Mouse (Mus musculus) bone marrow macrophage, adult 2 months (primary cell): Measurements from ENCODE around the gene Sept6. TPM values are rescaled to one million over a fixed set of nuclear protein-coding genes. Genes with fewer than 3 reads are reported as not detected.

ENCODE experiments used
- H3K27ac ChIP-seq: 2 replicates; pipeline ENCODE4 v1.5.1; 2012; ENCODE audit warnings: low read depth, low read length; ENCODE audit not compliant: insufficient read depth
- H3K4me1 ChIP-seq: 2 replicates; pipeline ENCODE4 v1.6.1; 2012; ENCODE audit warnings: low read length; ENCODE audit not compliant: control insufficient read depth, insufficient read depth
- H3K4me3 ChIP-seq: 2 replicates; pipeline ENCODE4 v1.5.1; 2012; ENCODE audit warnings: mild to moderate bottlenecking, low read length, moderate library complexity; ENCODE audit not compliant: insufficient read depth
- CTCF ChIP-seq: IDR thresholded peaks from 2 replicates; pipeline ENCODE4 v1.5.1; 2012; ENCODE audit warnings: low read depth, mild to moderate bottlenecking, low read length, moderate library complexity
- POLR2A ChIP-seq: IDR thresholded peaks from 2 replicates; pipeline ENCODE4 v1.6.1; 2012; ENCODE audit warnings: mild to moderate bottlenecking, low read depth, low read length, borderline replicate concordance
- polyA plus RNA-seq: library from polyadenylated mRNA; stranded (reverse); fragments of >200 nt; gene quantifications from 2 replicates; pipeline ENCODE4 v1.2.4, GENCODE M21; 2012; ENCODE audit not compliant: missing spikeins, insufficient read depth, insufficient read length

Sept6 gene
- polyA plus RNA-seq, 1 experiment: 10.5 TPM

DNA sequence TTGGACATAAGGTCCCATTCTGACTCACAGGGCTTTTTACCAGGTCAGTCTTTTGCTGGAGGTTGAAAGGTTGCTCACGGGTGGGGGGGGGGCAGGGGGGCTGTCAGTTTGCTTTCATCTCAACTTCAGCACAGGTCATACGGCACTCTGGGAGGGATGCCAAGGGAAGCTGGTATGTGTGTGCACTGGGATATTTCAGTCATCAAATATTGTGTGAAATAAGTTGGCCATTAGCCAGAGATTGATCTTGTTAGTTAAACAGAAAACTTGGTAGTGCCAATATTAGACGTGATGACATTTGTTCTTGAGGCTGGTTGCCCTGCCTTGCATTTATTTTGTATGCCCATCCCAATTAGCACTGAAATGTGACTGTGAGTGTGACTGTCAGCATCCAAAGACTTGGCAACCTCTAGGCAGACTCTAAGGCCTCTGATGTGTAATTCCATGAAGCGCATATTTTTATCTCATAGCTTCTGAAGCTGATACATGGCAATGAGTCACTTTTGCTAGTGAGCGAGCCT lies 18.6 kb downstream of the Sept6 start:
- H3K4me1 ChIP-seq: no peaks in the 10 kb centered on the region
- TF ChIP-seq POLR2A: no peak
- TF ChIP-seq CTCF: no peak
- no peak overlapping the region for H3K4me3 ChIP-seq
- no peak overlapping the region for H3K27ac ChIP-seq

DNA sequence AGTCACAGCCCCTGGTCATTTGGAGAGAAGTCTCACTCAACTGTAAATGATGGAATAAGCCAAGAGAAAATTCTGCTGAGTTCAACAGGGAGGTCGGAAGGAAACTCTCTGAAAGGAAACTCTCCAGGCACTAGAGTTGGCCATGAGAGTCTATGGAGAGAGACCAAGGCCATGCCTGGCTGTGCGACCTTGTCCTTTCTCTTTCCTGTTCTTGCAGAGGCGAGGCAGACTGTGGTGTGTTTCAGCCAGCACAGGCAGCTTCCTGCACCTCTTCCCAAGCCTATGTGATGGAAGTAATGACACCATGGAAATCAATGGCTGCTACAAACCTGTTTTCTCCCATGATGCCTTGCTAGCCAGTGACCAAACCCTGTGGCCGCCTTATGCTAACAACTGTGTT lies 20.4 kb downstream of the Sept6 start:
- Histone ChIP-seq H3K27ac (no peak overlapping the region), H3K4me3 (no peak overlapping the region), H3K4me1 (no peaks in the 10 kb centered on the region)
- TF ChIP-seq CTCF (no peak), POLR2A (no peak)

DNA sequence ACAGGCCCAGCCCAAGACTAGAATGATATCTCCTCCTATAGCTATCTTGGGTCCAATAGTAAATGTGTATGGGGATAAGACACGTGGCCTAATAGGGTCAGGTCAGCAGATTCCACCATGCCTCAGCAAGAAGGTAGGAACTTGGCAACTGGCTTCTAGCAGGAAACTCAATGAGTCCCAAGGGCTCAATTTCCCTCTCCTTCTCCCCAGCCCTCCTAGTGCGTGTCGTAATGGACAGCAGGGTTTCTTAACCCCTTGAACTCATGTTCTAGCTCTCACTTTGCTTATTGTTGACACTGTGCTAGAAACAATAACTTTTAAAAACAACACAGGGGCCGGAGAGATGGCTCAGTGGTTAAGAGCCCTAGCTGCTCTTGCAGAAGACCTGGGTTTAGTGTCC lies 22.1 kb downstream of the Sept6 start:
- TF ChIP-seq POLR2A (no peak), CTCF (no peak)
- Histone ChIP-seq H3K27ac (no peak overlapping the region), H3K4me1 (no peaks in the 10 kb centered on the region), H3K4me3 (no peak overlapping the region)

- TF ChIP-seq POLR2A: no peak
- no peak for TF ChIP-seq CTCF
- Histone ChIP-seq H3K4me3 (no peak overlapping the region), H3K27ac (no peak overlapping the region), H3K4me1 (peaks cover 3% of the 10 kb centered on the region; the same call in 1 of the 2 replicates)
Observed at GRCm38 (mm10) chrX:36956674-36957073, 34.9 kb downstream of the Sept6 start.

DNA sequence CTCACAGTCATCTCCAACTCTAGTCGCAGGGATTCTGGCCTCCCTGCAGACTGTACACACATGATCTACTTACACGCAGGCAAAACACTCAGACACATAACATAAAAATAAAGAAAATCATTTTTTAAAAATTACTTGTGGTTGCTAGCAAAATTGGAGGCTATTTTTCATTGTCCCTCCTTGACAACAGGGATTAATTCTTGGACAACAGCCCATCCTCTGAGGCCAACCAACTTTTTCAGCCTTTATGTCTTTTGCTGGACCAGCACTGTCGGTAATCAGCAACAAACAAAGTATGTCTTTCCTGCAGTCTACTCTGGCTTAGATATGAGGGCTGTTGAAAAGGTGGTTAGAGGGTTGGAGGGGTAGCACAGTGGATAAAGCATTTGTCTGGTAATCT lies 50.5 kb downstream of the Sept6 start:
- Histone ChIP-seq H3K4me3 (no peak overlapping the region), H3K27ac (no peak overlapping the region), H3K4me1 (peaks cover 10% of the 10 kb centered on the region)
- TF ChIP-seq POLR2A: no peak
- no peak for TF ChIP-seq CTCF

- TF ChIP-seq POLR2A (no peak), CTCF (no peak)
- Histone ChIP-seq H3K27ac (no peak overlapping the region), H3K4me3 (no peak overlapping the region), H3K4me1 (peaks cover 10% of the 10 kb centered on the region)
Observed at GRCm38 (mm10) chrX:36939806-36940413, 51.7 kb downstream of the Sept6 start.

GRCm38 (mm10) chrX:36935326-36935966 lies 56.1 kb downstream of the Sept6 start:
- H3K4me1 ChIP-seq: peaks cover 8% of the 10 kb centered on the region
- no peak overlapping the region for H3K27ac ChIP-seq
- no peak for TF ChIP-seq POLR2A
- no peak for TF ChIP-seq CTCF
- H3K4me3 ChIP-seq: no peak overlapping the region

DNA sequence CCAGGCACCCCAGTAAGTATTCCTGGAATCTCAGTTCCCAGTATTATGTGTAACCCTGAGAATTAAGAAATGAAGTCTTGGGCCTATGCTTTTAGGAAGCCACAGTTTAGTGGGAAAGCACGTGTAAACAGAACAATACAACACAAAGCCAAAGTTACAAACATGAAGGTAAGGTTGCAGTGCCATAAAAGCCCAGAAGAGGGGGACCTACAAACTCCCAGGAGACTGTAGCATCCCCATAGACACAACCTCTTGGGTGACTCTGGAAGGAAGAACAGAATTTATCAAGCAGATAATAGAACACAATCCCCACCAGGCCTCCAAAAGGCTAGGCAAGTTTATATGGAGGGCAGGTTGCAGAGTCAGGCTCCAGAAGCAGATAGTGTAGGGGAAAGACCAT lies 61.0 kb downstream of the Sept6 start:
- Histone ChIP-seq H3K27ac (no peak overlapping the region), H3K4me3 (no peak overlapping the region), H3K4me1 (peaks cover 11% of the 10 kb centered on the region)
- no peak for TF ChIP-seq POLR2A
- TF ChIP-seq CTCF: no peak

GRCm38 (mm10) chrX:36929694-36930093 lies 61.9 kb downstream of the Sept6 start:
- no peak overlapping the region for H3K27ac ChIP-seq
- no peak overlapping the region for H3K4me3 ChIP-seq
- H3K4me1 ChIP-seq: peaks cover 11% of the 10 kb centered on the region
- TF ChIP-seq POLR2A (no peak), CTCF (no peak)

DNA sequence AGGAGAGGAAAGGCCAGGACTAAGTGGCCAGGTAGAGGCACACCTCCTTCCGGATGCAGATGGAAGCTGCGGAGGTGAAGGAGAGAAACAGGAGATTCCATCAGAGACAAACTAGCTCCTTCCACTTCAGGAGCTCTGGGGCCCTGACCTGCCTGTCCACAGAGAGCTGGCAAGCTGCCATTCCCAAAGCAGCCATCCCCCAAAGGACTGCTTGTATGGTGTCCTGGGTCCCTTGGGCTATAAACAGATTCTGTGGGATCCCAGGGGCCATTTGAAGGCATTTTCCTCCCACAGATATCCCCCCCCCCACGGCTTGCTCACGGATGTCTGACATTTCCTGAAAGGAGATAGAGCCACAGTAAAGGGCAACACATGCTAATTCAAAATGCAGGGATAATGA lies 62.8 kb downstream of the Sept6 start:
- Histone ChIP-seq H3K4me3 (no peak overlapping the region), H3K4me1 (peaks cover 11% of the 10 kb centered on the region), H3K27ac (no peak overlapping the region)
- TF ChIP-seq POLR2A (no peak), CTCF (no peak)

DNA sequence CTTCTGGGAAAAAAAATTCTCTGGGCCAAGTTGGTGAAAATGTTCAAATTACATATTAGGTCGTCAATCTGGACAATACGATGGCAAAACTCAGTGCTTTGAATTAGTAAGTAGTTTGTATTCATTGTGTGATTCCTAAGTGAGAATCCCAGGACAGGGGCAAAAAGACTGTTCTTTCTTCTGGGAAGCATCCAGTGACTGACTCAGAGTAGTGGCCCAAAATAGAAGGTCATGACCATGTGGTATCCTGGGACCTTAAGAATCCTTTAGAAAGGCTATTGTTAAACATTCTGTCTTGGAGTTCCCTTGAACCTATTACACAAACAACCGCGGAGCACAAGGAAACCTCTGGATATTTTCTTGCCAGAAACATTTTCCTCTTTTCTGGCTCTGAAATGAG lies 70.2 kb downstream of the Sept6 start:
- H3K27ac ChIP-seq: no peak overlapping the region
- H3K4me1 ChIP-seq: no peaks in the 10 kb centered on the region
- TF ChIP-seq CTCF: no peak
- no peak for TF ChIP-seq POLR2A
- no peak overlapping the region for H3K4me3 ChIP-seq

- TF ChIP-seq POLR2A: no peak
- Histone ChIP-seq H3K27ac (no peak overlapping the region), H3K4me3 (no peak overlapping the region), H3K4me1 (no peaks in the 10 kb centered on the region)
Observed at GRCm38 (mm10) chrX:36917749-36918148, 73.8 kb downstream of the Sept6 start.
